Comparison of ENCODE assay signal across 1 mouse cellular context in the genomic region with DNA sequence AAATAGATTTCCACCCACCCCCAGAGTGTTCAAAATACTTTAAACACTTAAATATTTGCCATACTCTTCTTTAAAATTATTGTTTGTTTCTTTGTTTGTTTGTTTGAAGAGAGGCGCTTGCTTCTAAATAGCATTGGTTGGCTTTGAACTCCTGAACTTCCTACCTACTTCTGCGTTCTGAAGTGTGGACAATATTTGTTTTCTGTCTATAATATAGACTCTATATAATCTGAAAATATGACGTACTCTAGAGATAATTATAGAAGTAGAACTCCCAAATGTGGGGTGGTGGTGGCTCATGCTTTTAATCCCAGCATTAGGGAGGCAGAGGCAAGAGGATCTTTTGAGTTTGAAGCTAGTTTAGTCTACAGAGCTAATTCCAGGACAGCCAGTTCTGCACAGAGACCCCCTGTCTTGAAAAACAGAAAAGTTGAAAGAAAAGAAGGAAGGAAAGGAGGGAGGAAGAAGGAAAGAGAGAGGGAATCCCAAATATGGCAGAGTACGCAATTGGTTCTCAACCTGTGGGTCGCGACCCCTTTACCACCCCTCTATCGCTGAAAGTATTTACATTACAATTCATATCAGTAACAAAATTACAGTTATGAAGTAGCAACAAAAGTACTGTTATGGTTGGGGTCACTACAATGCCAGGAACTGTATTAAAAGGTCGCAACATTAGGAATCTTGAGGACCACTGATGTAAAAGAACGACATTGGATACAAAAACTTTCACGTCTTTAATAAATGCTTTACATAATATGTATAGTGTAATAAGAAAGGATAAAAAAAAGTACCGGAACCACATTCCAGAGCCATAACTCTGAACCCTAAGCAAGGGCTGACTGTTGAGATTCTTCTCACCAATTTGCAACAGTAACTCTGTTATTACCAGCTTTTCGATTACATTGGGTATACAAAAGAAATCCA.
TF ChIP-seq lines count a peak whose summit lies in the region.

No protein-coding gene starts in this region.

TF ChIP-seq in CH12.LX, 34 proteins besides CTCF, POLR2A, EP300 and RAD21:
- 0 out of 2 replicates have a peak, but pooled peaks have one; percentile 12 for TF ChIP-seq ZNF384 (IDR thresholded peaks at IDR 0.05; ENCODE audit: low read depth, low read length)
- peak; percentile 96 for TF ChIP-seq CHD2 (IDR thresholded peaks at IDR 0.05; ENCODE audit: low read length)
- TF ChIP-seq USF2 (conservative IDR thresholded peaks at IDR 0.05; ENCODE audit: low read depth, low read length): no peak
- no peak for TF ChIP-seq TBP (conservative IDR thresholded peaks at IDR 0.05; ENCODE audit: low read depth, low read length)
- no peak for TF ChIP-seq MXI1 (IDR thresholded peaks at IDR 0.05; ENCODE audit: low read depth, low read length)
- TF ChIP-seq MYC (IDR thresholded peaks at IDR 0.05; ENCODE audit: low read depth, low read length): no peak
- no peak for TF ChIP-seq TCF12 (IDR thresholded peaks at IDR 0.05; ENCODE audit: low read depth, low read length)
- TF ChIP-seq ETS1 (conservative IDR thresholded peaks at IDR 0.05; ENCODE audit: low read depth, low read length): no peak
